Mouse (Mus musculus): ENCODE data around the gene Parp8.

Gene Parp8

DNA sequence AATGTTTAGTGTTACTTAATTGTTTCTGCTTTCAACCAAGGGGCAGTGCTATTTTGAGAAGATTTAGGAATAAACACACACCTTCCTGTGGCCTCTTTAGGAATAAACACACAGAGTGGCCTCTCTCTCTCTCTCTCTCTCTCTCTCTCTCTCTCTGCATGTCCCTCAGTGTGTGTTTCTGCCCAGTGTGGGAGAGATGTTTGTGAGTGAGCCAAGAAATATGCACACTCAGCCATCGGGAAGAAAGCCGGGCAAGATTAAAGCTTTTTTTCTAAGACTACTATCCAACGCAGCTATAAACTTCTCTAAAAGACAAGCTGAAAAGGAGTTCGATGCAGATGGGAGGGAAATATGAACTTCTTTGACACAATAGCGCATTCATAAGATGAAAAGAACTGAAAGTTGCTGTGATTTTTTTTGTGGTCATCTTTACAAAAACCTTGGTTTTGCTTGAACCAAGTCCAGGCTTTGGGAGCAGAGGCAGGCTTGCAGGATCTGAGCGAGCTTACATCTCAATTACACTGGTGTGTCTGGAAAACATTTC lies 107.9 kb downstream of the Parp8 start:
- ChIA-PET POLR2A (no interaction called here), CTCF (no interaction called here)

DNA sequence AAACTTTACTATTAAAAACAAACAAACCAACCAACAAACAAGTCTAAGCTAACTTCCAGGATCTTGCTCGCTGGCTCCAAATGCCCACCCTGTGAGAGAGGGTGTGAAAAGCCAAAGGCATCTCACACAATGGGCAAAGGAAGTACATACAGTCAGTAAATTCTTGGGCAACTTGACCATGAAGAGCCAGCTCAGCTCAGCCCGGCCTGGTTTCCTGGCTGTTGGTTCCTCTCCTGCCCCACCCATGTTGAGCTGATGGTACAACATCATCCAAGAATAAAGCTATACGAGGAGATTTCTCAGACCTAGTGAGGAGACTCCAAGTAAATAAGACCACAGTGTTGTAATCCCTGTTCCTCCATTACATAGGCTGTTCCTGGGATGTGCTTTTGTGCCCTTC lies 117.1 kb downstream of the Parp8 start:
- CTCF ChIA-PET, result no interaction called here
- POLR2A ChIA-PET, result no interaction called here

DNA sequence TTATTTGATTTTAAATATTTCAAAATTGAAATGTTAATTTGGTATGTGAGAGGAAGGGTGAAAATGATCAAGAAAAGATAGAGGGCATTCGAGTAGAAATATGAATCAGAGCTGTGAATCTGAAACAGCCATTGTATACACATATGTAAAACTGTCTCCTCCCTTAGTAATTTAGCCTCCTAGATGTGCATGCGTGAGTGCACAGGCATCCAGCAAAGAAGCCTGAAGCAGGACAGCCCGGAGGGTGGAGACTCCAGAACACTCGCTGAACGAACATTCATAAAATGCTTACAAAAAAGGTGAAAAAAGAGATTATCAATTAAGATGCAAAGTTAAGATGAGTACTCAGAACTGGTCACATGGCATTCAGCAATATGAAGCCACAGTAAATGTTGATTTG lies 121.9 kb downstream of the Parp8 start:
- ChIA-PET CTCF (no interaction called here), POLR2A (no interaction called here)

DNA sequence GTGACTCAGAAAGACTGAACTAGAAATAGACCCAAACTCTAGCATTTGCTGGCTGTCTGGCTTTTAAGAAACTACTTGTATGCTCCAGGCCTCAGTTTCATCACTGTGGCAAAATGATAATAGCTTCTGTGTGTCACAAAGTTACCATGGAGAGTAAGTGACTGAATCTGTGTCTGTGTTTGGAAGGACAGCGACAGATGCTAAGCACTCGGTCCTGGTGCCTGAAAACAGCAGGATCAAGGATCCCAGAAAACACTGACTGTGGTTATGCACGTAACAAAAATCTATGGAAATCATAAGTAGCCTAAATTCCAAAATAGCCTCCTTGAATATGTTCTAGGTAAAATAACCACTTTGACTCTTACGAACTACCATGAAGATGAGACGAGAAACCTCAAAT lies 126.9 kb downstream of the Parp8 start:
- ChIA-PET POLR2A (no interaction called here), CTCF (no interaction called here)

DNA sequence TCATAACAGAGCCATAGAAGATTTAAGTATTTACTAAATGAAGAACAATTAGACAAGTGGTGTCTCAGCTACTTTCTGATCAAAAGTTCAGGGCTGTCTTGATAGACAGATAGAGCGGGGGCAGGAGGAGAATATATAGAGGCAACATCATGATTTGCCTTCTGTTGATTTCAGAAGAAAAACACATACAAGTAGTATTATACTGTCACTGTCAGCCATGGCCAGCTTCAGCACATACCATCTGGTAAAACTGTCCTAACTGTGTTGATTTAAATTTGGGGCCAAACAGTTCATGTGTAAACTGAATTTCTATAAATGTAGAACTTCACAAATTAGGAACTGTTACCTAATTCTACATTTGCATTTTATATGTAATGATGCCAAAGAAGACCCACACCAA lies 127.6 kb downstream of the Parp8 start:
- ChIA-PET POLR2A (no interaction called here), CTCF (no interaction called here)

DNA sequence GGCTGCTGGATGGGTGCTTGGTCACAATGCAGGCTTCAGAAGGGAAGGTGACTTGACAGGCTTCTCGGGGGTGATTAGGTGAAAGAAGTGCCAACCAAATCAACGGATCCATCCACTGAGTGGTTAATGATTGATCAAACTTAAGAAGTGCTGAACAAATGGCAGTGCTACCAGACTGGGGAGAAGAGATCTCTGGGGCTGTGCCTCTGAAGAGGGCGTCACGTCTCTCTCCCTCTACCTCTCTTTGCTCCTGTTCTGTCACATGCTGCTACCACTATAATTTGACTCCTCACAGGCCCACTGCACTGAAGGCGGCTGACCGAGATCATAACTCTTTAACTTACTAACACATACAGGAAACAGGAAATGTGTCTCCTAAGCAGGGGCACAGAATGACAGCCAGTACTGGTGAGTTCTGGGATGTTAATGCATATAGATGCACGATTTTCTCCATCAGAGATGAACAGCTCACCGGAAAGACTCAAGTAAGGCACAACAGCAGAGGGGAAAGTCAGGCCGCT lies 140.9 kb downstream of the Parp8 start:
- ChIA-PET POLR2A (no interaction called here), CTCF (no interaction called here)

DNA sequence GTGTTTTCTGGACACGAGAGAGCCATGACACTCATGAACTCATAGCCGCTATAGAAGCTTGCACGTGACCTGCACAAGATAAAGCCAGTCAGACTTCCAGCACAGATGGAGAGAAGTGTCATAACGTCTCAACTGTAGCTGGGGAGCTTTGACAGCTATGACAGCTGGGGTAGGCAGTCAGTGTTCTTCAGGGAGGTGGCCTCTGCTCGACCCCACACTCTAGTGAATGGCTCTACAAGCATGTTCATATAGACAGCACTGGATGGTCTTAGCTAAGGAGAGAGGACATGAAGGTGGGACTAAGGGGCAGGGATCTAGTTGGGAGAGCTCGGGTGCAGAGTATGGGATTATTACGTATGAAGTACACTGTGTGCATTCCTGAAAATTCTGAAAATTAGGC lies 143.1 kb downstream of the Parp8 start:
- POLR2A ChIA-PET, result no interaction called here
- CTCF ChIA-PET, result no interaction called here

DNA sequence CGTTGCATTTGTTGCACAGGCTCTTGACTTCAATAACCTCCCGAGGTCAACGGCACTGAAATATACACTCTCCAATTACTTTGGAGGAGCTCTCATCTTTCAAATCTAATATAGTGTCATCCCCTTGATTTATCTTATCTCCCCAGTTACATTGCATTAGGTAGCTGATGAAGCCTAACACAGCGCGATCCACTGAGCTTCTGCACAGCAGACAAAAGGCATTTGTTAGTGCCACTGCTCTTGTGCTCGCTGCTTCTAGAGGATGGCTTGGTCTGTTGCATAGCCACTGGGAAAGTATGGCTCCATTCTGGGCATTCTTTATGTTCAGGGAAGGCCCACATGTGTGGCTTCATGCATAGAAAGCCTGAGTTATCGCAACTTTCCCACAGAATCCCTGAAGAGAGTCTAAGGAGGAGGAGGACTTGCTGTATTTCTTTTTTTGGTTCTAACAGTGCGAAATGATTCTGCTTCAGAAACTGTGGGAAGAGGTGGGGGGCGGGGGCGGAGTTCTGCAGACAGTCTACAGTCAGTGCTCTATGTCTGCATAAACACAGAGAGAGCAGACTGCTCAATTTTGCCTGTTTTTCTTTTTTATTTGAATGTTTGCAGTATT lies 145.7 kb downstream of the Parp8 start:
- ChIA-PET CTCF (no interaction called here), POLR2A (no interaction called here)

DNA sequence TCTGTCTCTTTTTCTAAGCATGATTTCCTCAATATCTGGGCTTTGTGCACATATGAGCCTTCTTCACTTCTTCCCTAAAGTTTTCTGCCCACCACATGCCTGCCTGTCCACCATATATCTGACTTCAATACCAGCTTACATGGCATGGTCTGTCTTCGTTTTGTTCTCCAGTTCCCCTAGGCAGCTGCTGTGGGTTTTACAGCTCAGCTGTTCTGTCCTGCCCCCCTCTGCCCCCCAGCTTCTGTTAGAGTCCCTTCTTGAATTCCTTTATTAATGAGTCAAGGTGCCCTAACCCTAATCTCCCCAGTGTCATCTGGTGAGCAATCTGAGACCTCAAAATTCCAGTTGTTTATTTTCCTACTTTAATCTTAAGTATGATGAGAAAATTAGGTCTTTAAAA lies 155.1 kb downstream of the Parp8 start:
- ChIA-PET POLR2A (no interaction called here), CTCF (interaction anchor here in 1 of 4 experiments (0.6 kb wide), 1 partner anchor 295 kb away, joined by 4 read pairs; no protein-coding TSS in a partner anchor)

DNA sequence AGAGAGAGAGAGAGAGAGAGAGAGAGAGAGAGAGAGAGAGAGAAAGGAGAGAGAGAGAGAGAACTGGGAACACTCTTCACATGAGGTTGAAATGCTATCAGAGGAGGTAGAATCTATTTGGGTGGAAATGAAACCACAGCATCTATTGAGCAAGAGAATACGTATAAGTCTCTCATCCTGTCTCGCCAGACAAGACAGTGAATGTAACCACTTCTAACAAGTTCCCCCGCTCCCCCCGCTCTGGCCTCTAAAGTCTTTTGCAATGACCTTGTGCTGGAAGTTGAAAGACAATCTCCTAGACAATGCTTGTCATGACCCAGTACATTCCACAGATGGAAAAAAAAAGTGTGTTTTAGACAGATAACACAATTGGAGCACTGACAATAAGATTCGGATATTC lies 181.4 kb downstream of the Parp8 start:
- POLR2A ChIA-PET, result no interaction called here
- CTCF ChIA-PET, result no interaction called here

DNA sequence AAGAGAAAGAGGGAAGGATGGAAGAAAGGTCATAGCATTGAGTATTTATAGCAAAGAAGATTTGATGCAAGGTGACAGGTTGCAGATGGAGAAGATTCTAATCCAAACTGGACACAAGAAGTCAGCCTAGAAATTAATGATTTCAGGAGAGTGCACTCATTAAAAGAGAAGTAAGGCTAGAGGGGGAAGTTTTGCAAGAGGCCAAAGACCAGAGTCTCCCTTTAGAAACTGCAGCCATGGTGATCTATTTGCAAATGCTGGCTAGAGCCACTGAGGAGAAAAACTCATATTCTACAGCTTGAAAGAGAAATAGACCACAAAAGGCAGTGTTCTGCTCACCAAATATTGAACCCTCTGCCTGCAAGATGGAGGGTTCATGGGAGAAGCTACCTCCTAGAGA lies 194.4 kb downstream of the Parp8 start:
- ChIA-PET POLR2A (no interaction called here), CTCF (no interaction called here)

DNA sequence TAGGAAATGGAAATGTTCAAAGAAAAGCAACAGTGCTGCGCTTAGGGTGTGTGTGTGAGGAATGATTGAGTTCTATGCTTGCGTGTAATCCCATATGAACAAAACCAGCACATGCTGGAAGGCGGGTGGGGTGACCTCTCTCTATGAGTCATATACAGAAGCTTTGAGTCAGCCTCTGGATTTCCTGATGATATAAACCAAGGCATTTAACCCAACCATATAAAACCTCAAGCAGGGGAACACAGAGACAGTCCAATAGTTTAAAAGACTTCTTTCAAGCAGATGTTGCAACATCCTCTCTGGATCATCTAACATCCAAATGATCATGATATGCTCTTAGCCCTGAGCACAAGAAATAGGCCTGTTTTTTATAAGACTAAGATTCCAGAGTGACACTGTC lies 196.3 kb downstream of the Parp8 start:
- CTCF ChIA-PET, result no interaction called here

DNA sequence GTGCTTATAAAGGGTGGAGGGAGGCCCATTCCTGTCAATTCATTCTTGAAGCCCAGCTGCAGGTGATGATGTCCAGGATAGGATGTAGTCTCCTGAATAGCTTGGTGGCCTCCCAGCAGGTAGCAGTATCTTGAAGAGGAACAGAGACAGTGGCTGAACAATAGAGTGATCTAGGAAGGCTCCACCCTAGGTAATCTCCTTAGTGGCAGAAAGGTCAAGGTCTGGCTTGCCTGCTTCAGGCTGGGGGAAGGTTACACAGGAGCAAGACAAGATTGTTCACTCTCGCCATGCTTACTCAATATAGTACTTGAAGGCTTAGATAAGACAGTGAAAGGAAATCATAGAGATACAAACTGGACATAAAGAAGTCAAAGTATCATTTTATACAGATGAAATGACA lies 213.9 kb downstream of the Parp8 start:
- POLR2A ChIA-PET, result no interaction called here
- CTCF ChIA-PET, result no interaction called here

More for the DNA sequence above, 196.3 kb downstream of the Parp8 start:
- POLR2A ChIA-PET, result no interaction called here

All from embryonic stem cell, embryonic (primary cell).